Mouse (Mus musculus): Measurements from ENCODE around the gene Cep295nl.
"Not testable (repeated sequence)": the region's sequence is repeated elsewhere in the genome, so short reads cannot be mapped to it uniquely, and the experiment has no call there.

The Cep295nl gene

DNA sequence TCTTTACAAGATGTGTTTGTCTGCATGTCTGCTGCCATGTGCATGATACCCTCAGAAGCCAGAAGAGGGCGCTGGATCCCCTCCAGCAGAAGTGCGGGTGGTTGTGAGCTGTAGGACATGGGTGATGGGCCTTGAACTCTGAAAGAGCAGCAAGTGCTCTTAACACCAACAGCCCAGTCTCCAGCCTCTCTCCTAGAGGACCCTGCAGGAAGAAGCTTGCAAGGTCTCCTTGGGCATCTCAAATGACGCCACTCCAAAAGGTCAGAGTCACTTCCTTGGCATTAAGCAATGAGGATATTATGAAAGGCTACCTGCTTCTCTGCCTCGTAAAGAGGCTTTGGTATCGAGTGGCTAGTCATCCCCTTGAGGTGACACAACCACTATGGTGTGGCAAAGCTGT is 23.6 kb downstream of the Cep295nl start:
- DNase-seq, result peak; percentile 43 to 47

GRCm38 (mm10) chr11:118317129-118317528 is 25.2 kb downstream of the Cep295nl start:
- no peak for DNase-seq

- DNase-seq, result no peak
Observed at GRCm38 (mm10) chr11:118316231-118316806, 26.0 kb downstream of the Cep295nl start.

- no peak for DNase-seq
Observed at GRCm38 (mm10) chr11:118312132-118312723, 30.1 kb downstream of the Cep295nl start.

DNA sequence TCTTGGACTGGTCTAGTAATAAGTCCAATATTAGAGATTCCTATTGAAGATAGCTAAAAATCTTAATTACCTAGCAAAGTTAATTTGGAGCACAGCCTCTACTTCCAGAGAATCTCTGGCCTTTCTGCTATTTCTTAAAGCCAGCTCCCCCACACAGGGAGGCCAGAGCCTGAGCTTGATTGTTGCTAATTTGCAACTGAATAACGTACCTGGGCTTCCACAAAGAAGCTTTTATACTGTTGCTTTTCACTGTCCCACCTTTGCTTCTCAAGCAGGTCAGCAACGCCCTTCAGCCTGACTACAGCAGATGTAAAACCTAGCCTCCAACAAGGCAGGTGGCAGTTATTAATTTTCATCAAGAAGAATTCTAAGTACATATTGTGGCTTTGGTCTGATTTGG is 34.3 kb downstream of the Cep295nl start:
- not testable (repeated sequence) for DNase-seq

GRCm38 (mm10) chr11:118303959-118304358 is 38.3 kb downstream of the Cep295nl start:
- not testable (repeated sequence) for DNase-seq

- DNase-seq, result no peak
Observed at GRCm38 (mm10) chr11:118298810-118299209, 43.5 kb downstream of the Cep295nl start.

GRCm38 (mm10) chr11:118297967-118298366 is 44.3 kb downstream of the Cep295nl start:
- DNase-seq, result no peak

GRCm38 (mm10) chr11:118295026-118295425 is 47.3 kb downstream of the Cep295nl start:
- DNase-seq, result no peak

GRCm38 (mm10) chr11:118292671-118293070 is 49.6 kb downstream of the Cep295nl start:
- DNase-seq, result no peak

- peak; percentile 100 for DNase-seq
Observed at GRCm38 (mm10) chr11:118289999-118290889, 52.1 kb downstream of the Cep295nl start, which contains the start of gene Usp36. Gene Usp36, minus strand, starts transcription at chr11:118290244.

DNA sequence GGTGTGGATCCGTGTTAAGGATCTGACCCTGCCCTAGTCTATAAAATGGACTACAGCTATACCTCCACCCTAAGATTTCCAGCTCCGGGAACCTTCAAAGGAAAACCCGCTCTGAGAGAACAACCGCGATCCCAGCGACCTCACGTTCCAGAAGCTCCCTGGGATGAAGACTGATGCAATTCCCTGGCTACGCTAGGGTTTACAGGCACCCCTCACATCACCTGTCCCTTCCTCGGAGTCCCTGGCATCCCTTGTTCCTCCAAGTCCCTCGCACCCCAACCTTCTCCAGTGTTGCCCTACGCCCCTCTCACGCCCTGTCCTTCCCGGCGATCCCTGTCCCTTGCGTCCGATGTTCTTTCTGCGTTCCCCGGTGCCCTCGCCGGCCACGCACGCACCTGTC is 52.7 kb downstream of the Cep295nl start:
- DNase-seq, result no peak

DNA sequence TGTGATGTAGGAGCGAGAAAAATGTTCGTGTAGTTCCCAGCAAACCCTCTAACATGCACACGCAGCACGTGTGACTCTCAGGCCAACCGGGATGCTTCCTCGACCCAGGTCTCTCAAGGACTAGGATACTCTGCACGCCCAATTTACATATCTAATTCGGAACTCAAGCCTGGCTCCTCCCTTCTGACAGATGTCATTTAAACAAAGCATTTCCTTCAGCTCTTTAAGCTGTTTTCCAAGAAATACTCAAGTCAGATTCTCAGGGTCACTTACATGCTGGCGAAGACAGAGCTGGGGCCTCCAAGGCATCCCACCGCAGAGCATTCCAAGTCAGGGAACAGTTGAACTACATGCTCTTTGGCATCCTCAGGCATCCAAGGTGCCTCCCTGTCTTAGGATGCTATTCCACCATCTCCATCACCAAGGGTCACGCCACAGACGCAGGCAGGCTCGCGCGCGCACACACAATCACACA is 53.2 kb downstream of the Cep295nl start:
- no peak for DNase-seq

- DNase-seq, result no peak
Observed at GRCm38 (mm10) chr11:118287573-118287972, 54.7 kb downstream of the Cep295nl start.

DNA sequence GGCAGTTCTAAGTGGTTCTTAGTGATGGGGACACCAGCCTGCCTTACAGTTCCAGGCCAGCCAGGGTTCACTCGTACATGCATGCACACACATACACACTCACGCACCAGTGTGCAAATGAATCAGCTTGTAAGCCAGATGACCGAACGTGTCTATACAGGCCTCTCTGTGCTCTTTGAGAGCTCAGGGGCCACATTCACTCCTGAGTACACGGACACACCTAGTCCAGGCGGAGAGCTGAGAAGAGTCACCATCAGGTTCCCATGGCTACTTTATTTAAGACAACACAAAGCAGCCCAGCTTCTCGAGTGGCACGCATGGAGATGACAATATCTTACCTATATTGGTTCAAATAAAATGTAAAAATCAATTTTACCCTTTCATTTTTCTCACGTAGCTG is 55.9 kb downstream of the Cep295nl start:
- no peak for DNase-seq

- no peak for DNase-seq
Observed at GRCm38 (mm10) chr11:118285791-118286190, 56.5 kb downstream of the Cep295nl start.
